Mouse (Mus musculus) embryonic fibroblast, embryonic 13.5 days (primary cell): ENCODE data around the gene Nalcn. TPM values are rescaled to one million over a fixed set of nuclear protein-coding genes. Genes with fewer than 3 reads are reported as not detected.

Experiments used
- H3K27ac ChIP-seq: 2 replicates; pipeline ENCODE4 v1.5.1; 2012; ENCODE audit warnings: low read length, control low read depth, inconsistent platforms; ENCODE audit not compliant: insufficient read depth
- H3K4me1 ChIP-seq: 2 replicates; pipeline ENCODE4 v1.6.1; 2011; ENCODE audit warnings: low read length; ENCODE audit not compliant: control insufficient read depth, insufficient read depth
- H3K4me3 ChIP-seq: 2 replicates; pipeline ENCODE4 v1.5.1; 2011; ENCODE audit warnings: mild to moderate bottlenecking, control low read depth, low read length; ENCODE audit not compliant: insufficient read depth
- CTCF ChIP-seq: IDR thresholded peaks from 2 replicates; pipeline ENCODE4 v1.5.1; 2011; ENCODE audit warnings: mild to moderate bottlenecking, control low read depth, low read length, moderate library complexity, borderline replicate concordance; ENCODE audit not compliant: insufficient read depth
- POLR2A ChIP-seq: IDR thresholded peaks from 2 replicates; pipeline ENCODE4 v1.6.1; 2011; ENCODE audit warnings: low read depth, mild to moderate bottlenecking, control low read depth, low read length, moderate library complexity
- polyA plus RNA-seq: library from polyadenylated mRNA; stranded (reverse); fragments of >200 nt; gene quantifications from 2 replicates; pipeline ENCODE4 v1.2.4, GENCODE M21; 2011; ENCODE audit warnings: low read depth; ENCODE audit not compliant: missing spikeins, insufficient read length

The Nalcn gene
- polyA plus RNA-seq, 1 experiment = 0.74 TPM

- no peak for TF ChIP-seq CTCF
- no peak for TF ChIP-seq POLR2A
These were observed 267.3 kb downstream of the Nalcn start for GRCm38 (mm10) chr14:123359691-123360090.

GRCm38 (mm10) chr14:123352973-123353372 lies 274.0 kb downstream of the Nalcn start:
- TF ChIP-seq POLR2A = no peak
- no peak for TF ChIP-seq CTCF
- Histone ChIP-seq H3K4me1 (no peaks in the 10 kb centered on the region), H3K4me3 (no peak overlapping the region), H3K27ac (no peak overlapping the region)

More at GRCm38 (mm10) chr14:123359691-123360090, 267.3 kb downstream of the Nalcn start:
- no peaks in the 10 kb centered on the region for H3K4me1 ChIP-seq
- H3K27ac ChIP-seq = no peak overlapping the region
- H3K4me3 ChIP-seq = no peak overlapping the region

GRCm38 (mm10) chr14:123331841-123332240 lies 295.1 kb downstream of the Nalcn start:
- TF ChIP-seq POLR2A (no peak), CTCF (no peak)
- Histone ChIP-seq H3K4me3 (no peak overlapping the region), H3K27ac (no peak overlapping the region), H3K4me1 (no peaks in the 10 kb centered on the region)

GRCm38 (mm10) chr14:123314369-123314768 lies 312.6 kb downstream of the Nalcn start:
- no peaks in the 10 kb centered on the region for H3K4me1 ChIP-seq
- no peak for TF ChIP-seq CTCF
- TF ChIP-seq POLR2A = no peak
- no peak overlapping the region for H3K27ac ChIP-seq

DNA sequence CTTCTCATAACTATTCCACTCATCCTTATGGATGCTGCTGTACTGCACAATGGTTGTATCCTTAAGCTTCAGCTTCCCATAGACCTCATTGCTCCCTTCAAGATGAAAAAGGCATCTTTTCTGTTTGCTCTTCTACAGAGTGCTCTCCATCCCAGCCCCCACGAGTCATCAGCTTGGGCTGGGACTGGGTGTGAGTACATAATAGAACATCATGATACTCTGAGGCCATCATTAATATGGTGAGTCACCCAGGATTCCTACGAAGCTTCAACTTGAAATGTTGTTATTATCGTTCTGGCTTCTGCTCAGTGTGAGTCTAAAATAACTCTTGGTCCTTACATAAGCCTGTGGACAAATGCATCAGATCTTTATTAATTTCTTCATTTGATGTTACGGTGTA lies 314.6 kb downstream of the Nalcn start:
- Histone ChIP-seq H3K4me1 (no peaks in the 10 kb centered on the region), H3K4me3 (no peak overlapping the region), H3K27ac (no peak overlapping the region)
- no peak for TF ChIP-seq CTCF
- TF ChIP-seq POLR2A = no peak

More at GRCm38 (mm10) chr14:123314369-123314768, 312.6 kb downstream of the Nalcn start:
- H3K4me3 ChIP-seq = no peak overlapping the region

DNA sequence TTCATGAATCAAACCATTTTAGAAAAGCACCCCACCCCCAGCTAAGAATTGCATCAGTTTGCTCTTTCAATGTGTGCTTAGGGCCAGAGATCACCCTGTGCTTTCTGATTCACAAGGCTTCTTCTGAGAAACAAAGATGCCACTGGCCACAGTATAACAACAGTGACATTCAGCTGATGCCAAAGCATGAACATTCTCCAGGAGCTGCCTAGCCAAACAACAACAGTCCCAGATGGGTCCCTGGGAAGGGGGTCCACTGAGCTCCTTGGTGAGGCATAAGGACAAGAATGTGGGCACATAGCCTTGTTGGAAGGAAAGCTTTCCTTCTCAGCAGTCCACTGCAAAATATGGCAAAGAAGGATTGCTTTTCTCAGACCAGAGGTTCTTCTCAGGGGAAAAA lies 330.9 kb downstream of the Nalcn start:
- Histone ChIP-seq H3K4me1 (no peaks in the 10 kb centered on the region), H3K27ac (no peak overlapping the region), H3K4me3 (no peak overlapping the region)
- TF ChIP-seq POLR2A (no peak), CTCF (no peak)

- no peak overlapping the region for H3K27ac ChIP-seq
- TF ChIP-seq POLR2A (no peak), CTCF (no peak)
- H3K4me1 ChIP-seq = no peaks in the 10 kb centered on the region
These were observed 335.6 kb downstream of the Nalcn start for GRCm38 (mm10) chr14:123291118-123292007.

GRCm38 (mm10) chr14:123282165-123282564 lies 344.8 kb downstream of the Nalcn start:
- H3K27ac ChIP-seq = no peak overlapping the region
- TF ChIP-seq POLR2A (no peak), CTCF (no peak)
- no peak overlapping the region for H3K4me3 ChIP-seq
- H3K4me1 ChIP-seq = no peaks in the 10 kb centered on the region

More at GRCm38 (mm10) chr14:123291118-123292007, 335.6 kb downstream of the Nalcn start:
- no peak overlapping the region for H3K4me3 ChIP-seq

GRCm38 (mm10) chr14:123272121-123272520 lies 354.8 kb downstream of the Nalcn start:
- H3K4me3 ChIP-seq = no peak overlapping the region
- TF ChIP-seq POLR2A (no peak), CTCF (no peak)

GRCm38 (mm10) chr14:123240738-123241137 lies 386.2 kb downstream of the Nalcn start:
- H3K27ac ChIP-seq = no peak overlapping the region
- H3K4me1 ChIP-seq = peaks cover 7% of the 10 kb centered on the region; the same call in 1 of the 2 replicates
- TF ChIP-seq CTCF (no peak), POLR2A (no peak)
- no peak overlapping the region for H3K4me3 ChIP-seq

More at GRCm38 (mm10) chr14:123272121-123272520, 354.8 kb downstream of the Nalcn start:
- Histone ChIP-seq H3K27ac (no peak overlapping the region), H3K4me1 (no peaks in the 10 kb centered on the region)
